Mouse (Mus musculus) spleen, postnatal 36 days (tissue): ENCODE results near the gene Pdgfb.
A peak's percentile ranks its signal among the peaks of the same experiment; 100 is the strongest.

Experiments
- DNase-seq, 2 experiments: peaks; one replicate each; pipeline ENCODE4 v3.0.0; 2022; ENCODE audit warnings: low spot score in 2 of 2, mixed read lengths in 1 of 2

Pdgfb gene

GRCm38 (mm10) chr15:80014321-80015210, at the start of gene Pdgfb:
Gene Pdgfb, minus strand, starts transcription at chr15:80014977.
- peak in 1 of 2 experiments; percentile 28 for DNase-seq

- no peak for DNase-seq
Observed at GRCm38 (mm10) chr15:80062821-80063220, 48.0 kb upstream of the Pdgfb start.

DNA sequence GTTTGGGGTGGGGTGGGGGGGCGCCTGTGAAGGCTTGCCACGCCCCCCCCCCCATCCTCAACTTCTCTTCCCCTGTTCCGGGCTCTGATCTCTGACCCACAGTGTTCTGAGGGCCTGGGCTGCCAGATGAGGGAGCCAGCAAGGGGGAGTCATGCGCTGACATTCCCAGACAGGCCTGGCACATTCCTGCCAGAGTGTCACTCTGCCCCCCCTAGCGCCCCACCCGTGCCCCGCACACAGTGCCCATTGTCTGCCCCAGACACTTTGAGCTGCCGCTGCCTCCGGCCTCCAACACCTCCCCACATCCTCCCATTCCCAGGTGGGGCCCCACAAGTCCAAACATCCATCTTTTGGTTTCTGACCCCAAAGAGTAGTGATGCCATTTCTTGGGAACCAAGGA, 47.6 kb upstream of the Pdgfb start:
- DNase-seq = no peak

- DNase-seq = no peak
Observed at GRCm38 (mm10) chr15:80061071-80061550, 46.3 kb upstream of the Pdgfb start.

GRCm38 (mm10) chr15:80060356-80061070, 45.7 kb upstream of the Pdgfb start:
- no peak for DNase-seq

GRCm38 (mm10) chr15:80059606-80060005, 44.8 kb upstream of the Pdgfb start:
- no peak for DNase-seq

- no peak for DNase-seq
Observed at GRCm38 (mm10) chr15:80058151-80058550, 43.4 kb upstream of the Pdgfb start.

DNA sequence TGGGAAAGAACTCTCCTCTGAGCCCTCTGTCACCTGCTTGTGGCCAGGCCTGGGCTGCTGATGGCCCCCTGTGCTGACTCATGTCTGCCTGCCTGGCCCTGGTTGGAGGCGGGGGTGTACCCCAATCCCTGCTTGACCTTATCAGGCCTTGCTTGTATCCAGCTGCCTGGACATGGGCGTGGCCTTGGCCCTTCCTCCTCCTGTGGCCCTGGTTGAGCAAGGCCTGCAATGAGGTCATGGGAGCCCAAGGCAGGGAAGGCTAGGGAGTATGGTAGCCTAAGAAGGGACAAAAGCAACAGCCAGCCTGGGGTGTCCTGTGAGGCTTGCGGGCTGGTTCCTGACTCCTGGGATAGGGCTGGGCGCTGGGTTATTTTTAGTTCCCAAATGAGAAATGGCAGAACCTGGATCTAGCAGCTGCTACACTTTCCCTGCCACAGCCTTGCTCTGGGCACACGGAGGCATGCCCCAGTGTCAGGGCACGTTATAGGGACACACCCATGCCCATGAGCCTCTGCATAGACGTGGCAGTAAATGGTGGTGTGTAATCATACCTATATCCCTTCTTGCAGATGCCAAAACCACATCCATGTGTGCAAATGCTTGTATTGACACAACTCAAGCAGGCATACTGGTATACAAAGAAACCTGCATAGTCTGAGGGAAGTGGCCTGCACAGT, 39.4 kb upstream of the Pdgfb start:
- DNase-seq = no peak

DNA sequence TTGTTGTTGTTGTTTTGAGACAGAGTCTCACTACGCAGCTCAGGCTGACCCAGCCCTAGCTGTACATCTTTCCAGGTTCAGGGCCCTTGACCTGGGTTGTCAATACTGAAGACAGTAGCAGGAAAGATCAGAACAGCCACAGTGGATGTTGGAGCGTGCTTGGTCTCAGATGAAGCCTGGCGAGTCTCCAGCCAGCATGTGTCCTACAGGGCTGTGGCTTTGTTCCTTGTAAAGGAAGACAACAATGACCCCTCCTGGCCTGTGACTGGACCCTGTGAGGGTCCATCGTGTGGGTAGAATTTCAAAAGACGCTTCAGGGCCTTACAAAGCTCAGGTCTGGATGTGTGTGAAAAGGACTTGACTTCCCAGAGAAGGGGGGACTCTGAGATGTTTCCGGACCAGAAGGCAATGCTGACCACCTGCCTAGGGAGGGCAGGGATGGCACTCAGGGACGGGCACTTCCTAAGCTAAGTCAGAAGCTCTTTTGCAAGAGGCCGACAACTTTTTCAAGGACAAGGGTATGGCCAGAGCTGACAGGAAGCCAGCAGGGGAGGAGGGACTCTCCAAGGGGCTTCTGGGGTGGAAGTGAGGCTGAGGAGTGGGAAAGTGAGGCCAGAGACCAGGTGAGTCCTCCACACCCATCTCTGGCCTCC, 38.7 kb upstream of the Pdgfb start:
- no peak for DNase-seq

DNA sequence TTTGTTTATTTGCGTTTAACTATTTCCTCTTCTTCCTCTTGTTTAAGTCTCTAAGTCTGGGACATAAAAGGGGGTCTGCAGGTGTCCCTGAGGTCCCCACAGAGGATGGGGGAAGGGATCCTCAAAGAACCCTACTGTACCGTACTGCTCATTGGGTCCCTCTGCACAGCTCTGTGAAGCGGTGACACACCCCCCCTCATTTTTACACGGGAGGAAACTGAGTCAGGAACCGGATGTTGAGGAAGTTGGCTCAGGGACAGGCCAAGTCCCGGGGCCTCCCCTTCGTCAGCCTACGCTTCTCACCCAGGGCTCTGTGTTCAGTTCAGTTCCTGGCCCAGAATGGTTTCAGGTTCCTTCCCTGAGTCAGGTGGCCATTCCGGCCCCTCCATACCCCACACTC, 37.0 kb upstream of the Pdgfb start:
- DNase-seq = no peak

- no peak for DNase-seq
Observed at GRCm38 (mm10) chr15:80051092-80051761, 36.5 kb upstream of the Pdgfb start.

DNA sequence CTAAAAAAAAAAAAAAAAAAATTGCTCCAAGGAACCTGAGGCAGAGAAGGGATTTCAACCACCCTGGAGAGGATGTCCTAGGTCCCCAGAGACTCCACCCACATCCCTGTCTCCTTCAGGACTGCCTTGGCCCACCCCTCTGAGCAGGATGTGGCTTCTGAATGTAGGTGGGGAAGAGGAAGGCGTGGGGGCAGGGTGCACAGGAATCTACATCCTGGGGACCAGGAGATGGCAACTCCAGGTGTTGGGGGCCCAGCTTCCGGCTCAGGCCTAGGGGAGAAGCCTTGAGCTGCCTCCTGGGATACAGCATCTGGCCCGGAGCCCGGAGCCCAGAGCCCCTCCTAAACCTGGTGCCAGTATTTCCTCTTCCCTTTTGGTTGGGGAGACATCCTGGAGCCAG, 35.3 kb upstream of the Pdgfb start:
- no peak for DNase-seq

DNA sequence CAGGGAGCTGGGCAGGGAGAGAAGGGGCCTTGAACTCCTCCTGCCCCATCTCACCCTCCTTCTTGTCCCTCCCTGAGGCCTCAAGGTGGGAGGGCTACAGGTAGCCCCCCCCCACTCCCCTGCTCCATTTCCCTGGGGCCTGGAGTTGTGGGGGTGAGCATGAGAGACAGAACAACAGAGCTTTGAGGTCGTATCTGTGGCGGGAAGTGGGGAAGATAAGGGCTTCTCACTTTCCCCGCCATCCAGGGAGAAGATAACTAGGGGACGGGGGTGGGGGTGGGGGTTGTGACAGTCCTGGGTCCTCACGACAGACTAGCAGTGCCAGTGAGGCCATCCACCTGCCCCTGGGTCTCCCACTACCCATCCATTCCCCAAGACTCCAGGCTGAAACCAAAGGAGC, 33.2 kb upstream of the Pdgfb start:
- DNase-seq = no peak

- no peak for DNase-seq
Observed at GRCm38 (mm10) chr15:80047242-80047641, 32.5 kb upstream of the Pdgfb start.

DNA sequence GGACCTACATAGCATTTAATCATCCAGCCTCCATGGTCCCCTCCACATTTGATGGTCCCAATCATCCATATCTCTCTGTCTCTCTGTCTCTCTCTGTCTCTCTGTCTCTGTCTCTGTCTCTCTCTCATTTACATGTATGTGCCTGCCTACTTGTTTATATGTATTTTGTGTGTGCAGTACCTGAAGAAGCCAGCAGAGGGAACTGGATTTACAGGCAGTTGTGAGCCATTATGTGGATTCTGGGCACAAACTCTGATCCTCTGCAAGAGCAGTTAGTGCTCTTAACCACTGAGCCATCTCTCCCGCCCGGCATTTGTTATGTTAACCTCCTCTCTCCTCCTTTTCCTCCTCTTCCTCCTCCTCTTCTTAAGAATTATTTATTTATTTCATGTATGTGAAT, 31.0 kb upstream of the Pdgfb start:
- DNase-seq = no peak

DNA sequence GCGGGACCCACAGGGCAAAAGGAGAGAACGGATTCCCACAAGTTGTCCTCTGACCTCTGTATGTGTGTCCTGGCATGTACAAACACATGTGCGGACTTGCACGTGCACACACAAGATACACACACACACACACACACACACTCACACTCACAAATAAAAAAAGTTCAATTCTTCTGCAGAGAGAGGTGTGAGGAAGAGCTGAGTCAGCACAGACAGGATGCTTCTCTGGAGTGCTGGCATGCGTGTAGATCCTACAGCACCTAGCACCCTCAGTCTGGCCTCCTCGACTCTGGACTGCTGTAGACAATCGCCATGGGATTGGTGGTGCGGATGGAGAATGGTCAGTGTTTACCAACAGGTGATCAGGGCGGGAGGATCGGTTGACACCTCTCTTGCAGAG, 29.5 kb upstream of the Pdgfb start:
- DNase-seq = no peak

DNA sequence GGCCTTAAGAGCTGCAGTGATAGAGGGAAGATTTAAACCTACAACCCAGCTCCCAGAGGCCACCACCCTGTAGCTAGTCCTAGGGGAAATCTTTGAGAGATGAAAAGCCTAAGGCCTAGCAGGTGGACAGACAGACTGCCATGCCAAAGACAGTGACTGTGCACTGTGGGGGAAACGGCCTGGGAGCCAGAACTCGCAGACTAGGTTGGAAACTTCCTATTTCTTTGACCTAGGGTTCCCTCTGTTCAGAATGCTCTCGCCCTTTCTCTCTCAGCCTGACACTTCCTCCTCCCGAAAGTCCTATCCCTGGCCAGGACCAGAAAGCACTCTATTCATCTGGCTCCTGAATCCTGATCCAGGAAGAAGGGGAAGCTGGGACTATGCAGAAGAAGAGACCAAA, 27.4 kb upstream of the Pdgfb start:
- no peak for DNase-seq

GRCm38 (mm10) chr15:80038110-80038391, 23.3 kb upstream of the Pdgfb start:
- no peak for DNase-seq

DNA sequence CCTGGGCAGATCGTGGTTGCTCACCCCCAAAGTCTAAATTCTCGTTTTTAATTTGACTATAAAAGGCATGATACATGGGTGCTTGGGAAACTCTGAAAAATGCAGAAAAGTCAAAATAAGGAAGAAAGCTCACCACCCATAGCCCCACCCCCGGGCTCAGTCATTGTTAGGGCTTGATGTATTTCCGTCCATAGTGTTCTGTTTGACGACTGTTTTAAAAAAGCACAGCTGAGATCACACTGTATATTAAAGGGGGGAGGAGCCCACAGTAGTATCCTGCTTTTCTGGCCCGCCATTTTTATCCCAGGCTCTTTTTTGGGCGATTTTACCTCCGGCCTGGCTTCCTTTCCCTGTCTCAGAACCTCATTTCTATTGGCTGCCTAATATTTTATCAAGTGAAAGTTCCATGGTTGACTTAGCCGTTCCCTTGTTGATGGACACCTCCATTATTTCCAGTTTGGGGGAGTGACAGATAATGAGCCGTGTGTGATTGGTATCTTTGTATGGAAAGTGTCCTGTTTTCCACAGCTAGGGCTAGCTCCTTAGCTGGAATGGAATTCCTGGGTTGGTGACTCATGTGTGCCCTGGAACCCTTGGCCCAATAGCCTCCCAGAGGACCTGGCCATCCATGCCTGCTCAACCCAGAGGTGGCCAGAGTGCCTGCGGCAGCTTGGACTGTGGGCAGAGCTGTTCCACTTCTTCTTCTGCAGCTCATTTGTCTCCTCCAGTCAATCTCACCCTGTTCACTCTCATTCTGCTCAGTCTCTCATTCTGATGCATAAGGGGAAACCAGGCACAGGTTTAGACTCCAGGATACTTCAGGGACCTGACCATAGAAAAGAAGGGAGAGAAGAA, 22.7 kb upstream of the Pdgfb start:
- DNase-seq = no peak

- no peak for DNase-seq
Observed at GRCm38 (mm10) chr15:80035341-80035885, 20.6 kb upstream of the Pdgfb start.
